Mouse (Mus musculus) ES-E14 (cell line): Measurements from ENCODE around the gene Psma3.

Experiments used
- CHD2 ChIP-seq: IDR thresholded peaks from 2 replicates; pipeline ENCODE4 v1.6.1; 2014; ENCODE audit warnings: mild to moderate bottlenecking, low read depth, low read length, inconsistent platforms
- HCFC1 ChIP-seq: IDR thresholded peaks from 2 replicates; pipeline ENCODE4 v1.6.1; 2012; ENCODE audit warnings: low read length, inconsistent platforms, borderline replicate concordance; ENCODE audit not compliant: insufficient read depth
- MAFK ChIP-seq: IDR thresholded peaks from 2 replicates; pipeline ENCODE4 v1.6.1; 2014; ENCODE audit warnings: mild to moderate bottlenecking, low read depth, low read length, inconsistent platforms; ENCODE audit not compliant: insufficient read depth
- ZC3H11A ChIP-seq: IDR thresholded peaks from 2 replicates; pipeline ENCODE4 v1.6.1; 2012; ENCODE audit warnings: low read depth, mild to moderate bottlenecking, inconsistent platforms, low read length, borderline replicate concordance

DNA sequence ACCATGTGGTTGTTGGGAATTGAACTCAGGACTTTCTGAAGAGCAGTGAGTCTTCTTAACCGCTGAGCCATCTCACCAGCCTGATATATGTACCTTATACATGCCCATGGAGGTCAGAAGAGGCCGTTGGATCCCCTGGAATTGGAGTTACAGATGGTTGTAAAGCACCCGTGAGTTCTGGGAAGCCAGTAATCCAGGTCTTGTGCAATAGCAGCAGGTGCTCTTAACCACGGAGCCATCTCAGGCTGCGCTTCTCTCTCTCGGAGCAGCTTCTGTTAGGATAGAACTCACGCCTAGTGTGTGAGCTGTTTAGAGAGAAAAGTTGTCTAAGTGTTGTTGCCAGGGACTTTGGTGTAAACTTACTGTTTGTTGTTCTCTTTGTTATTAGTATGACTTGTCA is 3.9 kb downstream of the Psma3 start:
- TF ChIP-seq CHD2 (no peak), ZC3H11A (no peak), HCFC1 (no peak), MAFK (no peak)
